Mouse (Mus musculus) embryonic fibroblast, embryonic 13.5 days (primary cell): ENCODE measurements around the gene Serhl.

Experiments
- CTCF ChIP-seq: IDR thresholded peaks from 2 replicates; pipeline ENCODE4 v1.5.1; 2011; ENCODE audit warnings: mild to moderate bottlenecking, control low read depth, low read length, moderate library complexity, borderline replicate concordance; ENCODE audit not compliant: insufficient read depth
- POLR2A ChIP-seq: IDR thresholded peaks from 2 replicates; pipeline ENCODE4 v1.6.1; 2011; ENCODE audit warnings: low read depth, mild to moderate bottlenecking, control low read depth, low read length, moderate library complexity

DNA sequence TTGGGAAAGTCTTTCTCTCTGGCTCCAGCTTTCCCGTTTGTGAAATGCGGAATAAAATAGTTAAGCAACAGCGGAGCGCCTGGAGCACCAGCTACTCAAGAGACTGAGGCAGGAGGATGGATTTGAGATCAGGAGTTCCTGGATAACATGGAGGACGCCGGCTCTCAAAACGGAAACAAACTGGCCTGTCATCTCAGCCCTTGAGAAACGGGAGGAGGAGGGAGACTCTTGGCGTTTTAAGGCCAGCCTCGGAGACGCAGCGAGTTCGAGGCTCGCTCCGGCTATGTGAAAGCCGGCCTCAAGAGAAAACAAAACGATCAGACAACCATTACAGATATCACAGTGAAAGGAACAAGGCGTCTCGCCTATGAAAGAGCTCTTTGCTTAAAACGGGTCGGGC, 59.1 kb downstream of the Serhl start:
- no peak for TF ChIP-seq CTCF
- TF ChIP-seq POLR2A, result no peak
